Mouse (Mus musculus) fibroblast of lung, adult 2 months (primary cell): Measurements from ENCODE around the gene Las1l.
A peak's percentile ranks its signal among the peaks of the same experiment; 100 is the strongest.
"Not testable (repeated sequence)": the region's sequence is repeated elsewhere in the genome, so short reads cannot be mapped to it uniquely, and the experiment has no call there.

Experiments
- DNase-seq: peaks from one replicate; pipeline ENCODE4 v3.0.0-alpha.2; 2011; ENCODE audit warnings: low read depth

The Las1l gene

GRCm38 (mm10) chrX:95956497-95957293, at the start of gene Las1l:
TSS of gene Las1l (minus strand) at chrX:95956962.
- DNase-seq, result peak; percentile 93

DNA sequence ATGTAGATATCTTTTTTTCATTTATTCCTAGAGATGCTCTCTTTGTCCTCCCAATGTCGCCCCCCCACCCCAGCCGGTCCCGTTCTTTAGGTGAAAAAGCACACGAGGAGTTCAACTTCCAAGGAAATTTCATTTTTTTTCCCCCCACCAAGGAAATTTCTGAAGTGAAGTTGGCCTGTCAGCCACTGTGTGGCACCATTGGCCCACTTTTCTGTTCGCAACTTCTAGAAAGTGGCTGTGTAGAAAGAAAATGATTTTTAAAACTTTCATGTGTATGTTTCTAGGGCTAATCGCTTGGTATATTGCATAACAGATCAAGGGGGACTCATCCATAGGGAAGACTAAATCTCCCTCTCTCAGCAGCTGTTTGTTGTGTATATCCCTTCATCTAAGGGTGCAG, 49.6 kb upstream of the Las1l start:
- no peak for DNase-seq

DNA sequence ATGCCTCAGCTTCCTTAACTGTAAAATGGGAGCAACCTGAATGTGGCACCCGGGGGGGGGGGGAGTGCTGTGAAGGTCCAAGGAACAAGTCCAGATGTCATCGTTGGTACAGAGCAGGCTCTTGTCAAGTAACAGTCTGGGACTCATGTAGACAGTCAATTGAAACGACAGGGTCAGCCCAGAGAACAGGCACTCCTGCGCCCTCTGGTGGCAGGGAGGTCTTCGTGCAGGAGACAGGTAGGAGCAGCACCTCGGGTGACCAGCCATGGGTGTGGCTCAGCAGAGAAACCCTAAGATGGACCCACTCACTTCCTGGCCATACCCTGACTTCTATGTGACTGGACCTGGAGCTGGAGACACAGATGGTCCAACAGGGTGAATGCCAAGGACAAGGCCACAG, 42.8 kb upstream of the Las1l start:
- DNase-seq, result no peak

GRCm38 (mm10) chrX:95993206-95993605, 36.4 kb upstream of the Las1l start:
- DNase-seq, result peak; percentile 10

DNA sequence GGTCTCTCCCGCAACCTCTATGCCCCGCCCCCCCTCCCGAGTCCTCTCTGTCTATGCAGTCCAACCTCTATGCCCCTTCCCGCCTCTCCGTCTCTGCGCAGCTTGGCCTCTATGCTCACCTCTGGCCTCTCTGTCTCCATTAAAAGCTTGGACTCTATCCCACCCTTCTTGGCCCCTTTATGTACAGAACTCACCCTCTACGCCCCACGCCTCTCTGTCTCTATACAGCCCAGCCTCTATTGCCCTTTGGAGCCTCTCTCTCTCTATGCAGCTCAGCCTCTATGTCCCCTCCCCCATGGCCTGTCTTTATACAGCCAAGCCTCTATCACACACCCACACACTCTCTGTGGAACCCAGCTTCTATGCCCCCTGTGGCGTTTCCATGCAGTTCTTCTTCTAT, 13.2 kb upstream of the Las1l start:
- DNase-seq, result no peak

DNA sequence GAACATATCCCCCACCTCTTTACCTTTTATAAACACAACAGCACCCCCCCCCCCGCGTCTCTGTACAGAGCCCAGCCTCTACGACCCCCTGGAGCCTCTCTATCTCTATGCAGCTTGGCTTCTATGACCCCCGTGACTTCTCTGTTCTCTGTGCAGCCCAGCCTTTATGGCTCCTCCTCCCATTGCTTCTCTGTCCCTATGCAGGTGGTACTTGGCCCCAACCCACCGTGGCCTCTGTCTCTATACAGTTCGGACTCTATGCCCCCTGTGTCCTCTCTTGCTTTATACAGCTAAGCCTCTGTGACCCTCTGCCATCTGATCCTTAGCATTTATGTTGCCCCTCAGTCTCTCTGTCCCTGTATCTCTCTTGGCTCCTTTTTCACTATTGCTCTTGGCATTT, 12.4 kb upstream of the Las1l start:
- DNase-seq, result no peak

DNA sequence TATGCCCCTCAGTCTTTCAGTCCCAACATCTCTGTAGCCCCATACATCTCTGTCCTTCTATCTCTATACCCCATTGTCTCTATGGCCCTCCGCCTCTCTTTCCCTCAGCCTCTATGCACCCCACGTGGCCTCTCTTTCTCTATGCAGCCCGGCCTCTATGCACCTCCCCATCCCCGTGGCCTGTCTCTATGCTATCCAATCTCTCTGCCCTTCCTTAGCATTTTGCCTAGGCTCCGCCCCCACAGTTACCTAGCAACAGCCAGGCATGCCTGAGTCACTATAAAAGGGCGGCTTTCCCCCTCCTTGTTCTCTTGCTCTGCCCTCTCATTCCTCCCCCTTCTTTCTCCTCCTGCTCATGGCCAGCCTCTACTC, 11.8 kb upstream of the Las1l start:
- DNase-seq, result peak; percentile 54

DNA sequence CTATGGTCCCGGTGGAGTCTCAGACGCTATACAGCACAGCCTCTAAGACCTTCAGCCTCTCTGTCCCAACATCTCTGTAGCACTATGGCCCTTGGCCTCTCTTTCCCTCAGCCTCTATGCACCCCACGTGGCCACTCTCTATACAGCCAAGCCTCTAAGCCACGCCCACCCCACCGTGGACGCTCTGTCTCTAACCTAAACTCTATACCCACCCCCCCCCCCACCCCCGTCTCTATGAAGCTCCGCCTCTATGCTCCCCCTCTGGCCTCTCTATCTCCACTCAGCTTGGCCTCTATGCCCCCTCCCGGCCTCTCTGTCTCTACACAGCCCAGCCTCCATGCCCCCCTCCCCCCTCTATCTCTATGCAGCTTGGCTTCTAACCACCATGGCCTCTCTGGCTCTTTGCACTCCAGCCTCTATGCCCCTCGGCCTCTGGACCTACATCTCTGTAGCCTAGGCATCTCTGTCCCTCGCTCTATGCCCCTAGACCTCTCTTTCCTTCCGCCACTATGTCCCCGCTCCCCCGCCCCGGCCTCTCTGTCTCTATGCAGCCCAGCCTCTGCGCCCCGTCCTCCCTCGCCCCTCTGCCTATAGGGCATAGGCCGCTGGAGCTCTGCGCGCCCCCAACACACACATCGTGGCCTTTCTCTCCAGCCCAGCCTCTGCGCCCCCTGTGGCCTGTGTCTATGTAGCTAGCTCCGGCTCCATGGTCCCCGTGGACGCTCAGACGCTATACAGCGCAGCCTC, 11.3 kb upstream of the Las1l start:
- no peak for DNase-seq

- no peak for DNase-seq
These were observed 8.3 kb upstream of the Las1l start for GRCm38 (mm10) chrX:95965036-95965435.

DNA sequence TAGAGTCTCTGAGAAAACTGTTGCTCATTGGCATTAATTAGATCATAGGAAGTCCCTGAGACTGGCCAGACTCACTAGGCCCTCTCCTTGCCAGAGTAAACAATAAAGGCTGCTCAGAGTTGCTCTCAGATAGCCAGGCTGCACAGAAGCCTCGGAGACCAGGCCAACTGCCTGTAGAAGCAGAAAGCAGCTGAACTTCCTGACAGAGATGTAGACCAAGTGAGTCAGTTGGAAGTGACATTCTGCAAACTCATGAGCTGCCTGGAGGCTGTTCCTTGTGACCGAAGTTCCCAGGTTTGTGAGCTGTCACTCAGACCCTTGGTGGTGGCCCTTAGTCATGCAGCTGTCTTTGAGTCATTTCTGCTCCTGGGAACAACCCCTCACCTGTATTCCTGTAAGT, 6.6 kb upstream of the Las1l start:
- peak; percentile 47 for DNase-seq

- DNase-seq, result not testable (repeated sequence)
These were observed 699 bp upstream of the Las1l start for GRCm38 (mm10) chrX:95957461-95957860.

DNA sequence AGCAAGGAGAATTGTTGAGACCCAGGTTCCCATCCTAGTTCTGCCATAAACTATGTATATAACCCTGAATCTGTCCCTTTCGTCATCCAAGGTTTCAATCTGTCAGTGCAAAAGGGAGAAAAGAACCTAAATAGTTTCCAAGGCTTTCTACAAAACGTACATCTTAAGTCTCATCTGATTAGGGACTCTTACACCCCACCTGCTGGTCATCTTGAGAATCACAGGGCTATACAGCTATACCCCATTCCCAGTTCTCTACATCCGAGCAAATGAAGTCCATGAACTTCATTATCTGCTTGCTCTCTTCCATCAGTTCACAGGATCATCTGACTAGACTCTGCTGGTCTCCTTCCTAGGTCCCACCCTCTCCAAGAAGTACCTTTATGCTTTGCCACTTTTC, 6.0 kb downstream of the Las1l start:
- peak; percentile 14 for DNase-seq

GRCm38 (mm10) chrX:95948135-95948534, 8.6 kb downstream of the Las1l start:
- peak; percentile 20 for DNase-seq

DNA sequence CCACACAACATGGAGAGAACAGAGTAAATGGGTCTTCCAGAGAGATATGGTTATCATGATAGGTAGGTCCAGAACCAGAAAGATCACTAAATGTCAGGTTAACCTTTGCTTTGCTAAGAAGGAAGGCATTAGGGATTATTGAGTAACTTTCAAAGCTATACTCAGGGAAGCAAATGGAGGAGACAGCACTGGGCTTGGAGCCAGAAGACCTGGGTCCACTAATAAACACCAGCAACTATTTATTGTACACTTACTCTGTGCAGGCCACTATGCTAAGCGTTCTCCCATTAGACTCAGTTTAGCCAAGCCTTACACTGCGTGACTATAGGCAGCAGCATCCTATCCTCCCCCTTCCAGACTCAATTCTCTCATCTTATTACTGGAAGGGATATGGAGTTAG, 11.3 kb downstream of the Las1l start:
- DNase-seq, result no peak

- no peak for DNase-seq
These were observed 21.3 kb downstream of the Las1l start for GRCm38 (mm10) chrX:95935481-95935880.

GRCm38 (mm10) chrX:95902716-95903115, 54.0 kb downstream of the Las1l start:
- no peak for DNase-seq
